Mouse (Mus musculus): ENCODE measurements around the gene Tmem19.
A peak's percentile ranks its signal among the peaks of the same experiment; 100 is the strongest.
"Not testable (repeated sequence)": the region's sequence is repeated elsewhere in the genome, so short reads cannot be mapped to it uniquely, and the experiment has no call there.

The Tmem19 gene

GRCm38 (mm10) chr10:115349029-115349428, 13.3 kb downstream of the Tmem19 start:
- no peak for DNase-seq (ENCODE audit: low read depth, low spot score)

GRCm38 (mm10) chr10:115348131-115348530, 14.2 kb downstream of the Tmem19 start:
- DNase-seq (ENCODE audit: low read depth, low spot score) = no peak

- no peak for DNase-seq (ENCODE audit: low read depth, low spot score)
These were observed 15.9 kb downstream of the Tmem19 start for GRCm38 (mm10) chr10:115346444-115346843.

- no peak for DNase-seq (ENCODE audit: low read depth, low spot score)
These were observed 19.4 kb downstream of the Tmem19 start for GRCm38 (mm10) chr10:115342771-115343425.

GRCm38 (mm10) chr10:115339820-115340328, 22.4 kb downstream of the Tmem19 start:
- DNase-seq (ENCODE audit: low read depth, low spot score) = no peak

- no peak for DNase-seq (ENCODE audit: low read depth, low spot score)
These were observed 25.4 kb downstream of the Tmem19 start for GRCm38 (mm10) chr10:115336901-115337300.

GRCm38 (mm10) chr10:115333528-115333927, 28.8 kb downstream of the Tmem19 start:
- no peak for DNase-seq (ENCODE audit: low read depth, low spot score)

- DNase-seq (ENCODE audit: low read depth, low spot score) = no peak
These were observed 29.3 kb downstream of the Tmem19 start for GRCm38 (mm10) chr10:115332997-115333396.

GRCm38 (mm10) chr10:115332420-115332952, 29.8 kb downstream of the Tmem19 start:
- no peak for DNase-seq (ENCODE audit: low read depth, low spot score)

GRCm38 (mm10) chr10:115329010-115329530, 33.2 kb downstream of the Tmem19 start:
- DNase-seq (ENCODE audit: low read depth, low spot score) = no peak

- DNase-seq (ENCODE audit: low read depth, low spot score) = no peak
These were observed 33.8 kb downstream of the Tmem19 start for GRCm38 (mm10) chr10:115328514-115328913.

- DNase-seq (ENCODE audit: low read depth, low spot score) = peak; percentile 39
These were observed 39.0 kb downstream of the Tmem19 start for GRCm38 (mm10) chr10:115323295-115323694.

GRCm38 (mm10) chr10:115321317-115322035, 40.8 kb downstream of the Tmem19 start:
- no peak for DNase-seq (ENCODE audit: low read depth, low spot score)

GRCm38 (mm10) chr10:115318388-115318787, 43.9 kb downstream of the Tmem19 start:
- DNase-seq (ENCODE audit: low read depth, low spot score) = not testable (repeated sequence)

- no peak for DNase-seq (ENCODE audit: low read depth, low spot score)
These were observed 46.0 kb downstream of the Tmem19 start for GRCm38 (mm10) chr10:115316313-115316712.

GRCm38 (mm10) chr10:115315473-115316171, 46.7 kb downstream of the Tmem19 start, which contains the start of gene Rab21:
Gene Rab21 (minus strand): TSS chr10:115315594.
- peak; percentile 78 for DNase-seq (ENCODE audit: low read depth, low spot score)

GRCm38 (mm10) chr10:115314582-115315452, 47.5 kb downstream of the Tmem19 start:
- no peak for DNase-seq (ENCODE audit: low read depth, low spot score)

- no peak for DNase-seq (ENCODE audit: low read depth, low spot score)
These were observed 48.1 kb downstream of the Tmem19 start for GRCm38 (mm10) chr10:115314287-115314581.

GRCm38 (mm10) chr10:115313641-115314286, 48.5 kb downstream of the Tmem19 start:
- no peak for DNase-seq (ENCODE audit: low read depth, low spot score)

- DNase-seq (ENCODE audit: low read depth, low spot score) = no peak
These were observed 49.6 kb downstream of the Tmem19 start for GRCm38 (mm10) chr10:115312732-115313131.

All from brain, embryonic 18.5 days (tissue).